Mouse (Mus musculus) liver, adult 2 months (tissue): ENCODE results near the gene Mtcl1. TPM values are rescaled to one million over a fixed set of nuclear protein-coding genes. Genes with fewer than 3 reads are reported as not detected.

Source experiments
- DNase-seq: peaks from one replicate; pipeline ENCODE4 v3.0.0-alpha.2; 2011; ENCODE audit warnings: low read depth, low spot score; ENCODE audit errors: extremely low read depth
- H3K27ac ChIP-seq: fragments of 200-500 bp; replicated peaks from 2 replicates; pipeline ENCODE4 v1.5.1; 2012; ENCODE audit warnings: low read depth, mild to moderate bottlenecking, control low read depth, inconsistent platforms, low read length; ENCODE audit not compliant: insufficient read depth
- H3K27me3 ChIP-seq: fragments of 200-500 bp; 2 replicates; pipeline ENCODE4 v1.6.1; 2012; ENCODE audit warnings: mild to moderate bottlenecking, moderate library complexity, low read length, inconsistent platforms; ENCODE audit not compliant: control insufficient read depth, insufficient read depth
- H3K36me3 ChIP-seq: fragments of 200-500 bp; 2 replicates; pipeline ENCODE4 v1.6.1; 2012; ENCODE audit warnings: low read length, inconsistent platforms; ENCODE audit not compliant: control insufficient read depth, insufficient read depth
- H3K4me1 ChIP-seq: fragments of 200-500 bp; 2 replicates; pipeline ENCODE4 v1.6.1; 2011; ENCODE audit warnings: low read length; ENCODE audit not compliant: control insufficient read depth, insufficient read depth
- H3K4me3 ChIP-seq: fragments of 200-500 bp; 2 replicates; pipeline ENCODE4 v1.5.1; 2011; ENCODE audit warnings: low read depth, mild to moderate bottlenecking, control low read depth, low read length, moderate library complexity; ENCODE audit not compliant: insufficient read depth
- H3K79me2 ChIP-seq: fragments of 200-500 bp; 2 replicates; pipeline ENCODE4 v1.6.1; 2012; ENCODE audit warnings: inconsistent platforms, mild to moderate bottlenecking, low read length, moderate library complexity; ENCODE audit not compliant: control insufficient read depth, insufficient read depth
- H3K9ac ChIP-seq: fragments of 200-500 bp; 2 replicates; pipeline ENCODE4 v1.6.1; 2012; ENCODE audit warnings: low read depth, mild to moderate bottlenecking, control low read depth, inconsistent platforms, low read length
- CTCF ChIP-seq: fragments of 200-500 bp; IDR thresholded peaks from 2 replicates; pipeline ENCODE4 v1.5.1; 2011; ENCODE audit warnings: low read depth, low read length, control low read depth
- POLR2A ChIP-seq: fragments of 200-500 bp; IDR thresholded peaks from 2 replicates; pipeline ENCODE4 v1.6.1; 2011; ENCODE audit warnings: low read length, control low read depth; ENCODE audit not compliant: insufficient read depth; ENCODE audit errors: extremely low read depth
- WGBS: fragments of 180-500 bp; shearing (Covaris S2); methylation state at CpG from one replicate; pipeline ENCODE4 v1.1.7; 2018; 5-methylcytosine and 5-hydroxymethylcytosine counted together
- polyA plus RNA-seq: library from polyadenylated mRNA; depleted of rRNA; stranded (reverse); fragments of >200 nt; gene quantifications from 2 replicates; pipeline ENCODE4 v1.2.3, GENCODE M21; 2012; rRNA removed
- total RNA-seq: library from RNA; depleted of rRNA; stranded (reverse); fragments of >200 nt; gene quantifications from 2 replicates; pipeline ENCODE4 v1.2.3, GENCODE M21; 2014; rRNA removed

Gene Mtcl1
- total RNA-seq (0.28 and 0.54 TPM in 2 replicates), polyA plus RNA-seq (0.05 and 0.15 TPM in 2 replicates)

GRCm38 (mm10) chr17:66449460-66450341 is at the start of gene Mtcl1:
Mtcl1 (minus strand) TSS chr17:66449750.
- WGBS, result 2% methylated on average over 76 of the region's 76 CpGs
- DNase-seq, result no peak
- peaks cover 24% of the 10 kb centered on the region for H3K27me3 ChIP-seq

GRCm38 (mm10) chr17:66498598-66498997 is 49.0 kb upstream of the Mtcl1 start:
- no peak overlapping the region for H3K9ac ChIP-seq
- no peak overlapping the region for H3K27ac ChIP-seq
- peaks cover 45% of the 10 kb centered on the region for H3K36me3 ChIP-seq
- WGBS, result 87% methylated on average over 14 of the region's 14 CpGs
- H3K4me3 ChIP-seq, result no peak overlapping the region
- TF ChIP-seq POLR2A (no peak), CTCF (no peak)
- no peaks in the 10 kb centered on the region for H3K79me2 ChIP-seq
- no peaks in the 10 kb centered on the region for H3K4me1 ChIP-seq
- DNase-seq, result no peak
- H3K27me3 ChIP-seq, result no peaks in the 10 kb centered on the region

More at GRCm38 (mm10) chr17:66449460-66450341, at the start of gene Mtcl1:
- H3K4me1 ChIP-seq, result peaks cover 3% of the 10 kb centered on the region; the same call in 1 of the 2 replicates
- H3K36me3 ChIP-seq, result no peaks in the 10 kb centered on the region
- no peaks in the 10 kb centered on the region for H3K79me2 ChIP-seq
- no peak within 1 kb of the TSS for H3K27ac ChIP-seq
- TF ChIP-seq CTCF (no peak), POLR2A (no peak)
- peak within 1 kb of the TSS; percentile 54 for H3K4me3 ChIP-seq
- H3K9ac ChIP-seq, result peak within 1 kb of the TSS; percentile 24

GRCm38 (mm10) chr17:66496589-66496988 is 47.0 kb upstream of the Mtcl1 start:
- no peaks in the 10 kb centered on the region for H3K79me2 ChIP-seq
- no peak overlapping the region for H3K27ac ChIP-seq
- H3K36me3 ChIP-seq, result peaks cover 44% of the 10 kb centered on the region
- no peak overlapping the region for H3K9ac ChIP-seq
- no peak for DNase-seq
- TF ChIP-seq CTCF (no peak), POLR2A (no peak)
- H3K4me3 ChIP-seq, result no peak overlapping the region
- H3K4me1 ChIP-seq, result no peaks in the 10 kb centered on the region
- no peaks in the 10 kb centered on the region for H3K27me3 ChIP-seq
- 80% methylated on average over 9 of the region's 9 CpGs for WGBS

GRCm38 (mm10) chr17:66490022-66490601 is 40.6 kb upstream of the Mtcl1 start:
- DNase-seq, result peak; percentile 47
- Histone ChIP-seq H3K27ac (no peak overlapping the region), H3K27me3 (no peaks in the 10 kb centered on the region), H3K4me1 (no peaks in the 10 kb centered on the region), H3K79me2 (no peaks in the 10 kb centered on the region), H3K9ac (no peak overlapping the region), H3K36me3 (peaks cover 4% of the 10 kb centered on the region), H3K4me3 (no peak overlapping the region)
- WGBS, result 39% methylated on average over 10 of the region's 10 CpGs
- TF ChIP-seq CTCF (peak; percentile 64), POLR2A (no peak)

- no peak for DNase-seq
- Histone ChIP-seq H3K27ac (no peak overlapping the region), H3K4me3 (no peak overlapping the region), H3K9ac (no peak overlapping the region), H3K4me1 (no peaks in the 10 kb centered on the region), H3K79me2 (no peaks in the 10 kb centered on the region), H3K27me3 (no peaks in the 10 kb centered on the region), H3K36me3 (no peaks in the 10 kb centered on the region)
- WGBS, result 89% methylated on average over 6 of the region's 6 CpGs
- TF ChIP-seq POLR2A (no peak), CTCF (no peak)
These were observed 37.0 kb upstream of the Mtcl1 start for GRCm38 (mm10) chr17:66486576-66486975.
